Mouse (Mus musculus) cerebellum, adult (tissue): Measurements from ENCODE around the gene Nt5c2.

Experiments used
- ATAC-seq: cut with Nextera tagmentation; 2 replicates; pipeline ENCODE4 v1.9.2; 2017; ENCODE audit warnings: mild to moderate bottlenecking, moderate library complexity, mixed read lengths; ENCODE audit not compliant: insufficient number of reproducible peaks, low FRiP score, low TSS enrichment

Gene Nt5c2

DNA sequence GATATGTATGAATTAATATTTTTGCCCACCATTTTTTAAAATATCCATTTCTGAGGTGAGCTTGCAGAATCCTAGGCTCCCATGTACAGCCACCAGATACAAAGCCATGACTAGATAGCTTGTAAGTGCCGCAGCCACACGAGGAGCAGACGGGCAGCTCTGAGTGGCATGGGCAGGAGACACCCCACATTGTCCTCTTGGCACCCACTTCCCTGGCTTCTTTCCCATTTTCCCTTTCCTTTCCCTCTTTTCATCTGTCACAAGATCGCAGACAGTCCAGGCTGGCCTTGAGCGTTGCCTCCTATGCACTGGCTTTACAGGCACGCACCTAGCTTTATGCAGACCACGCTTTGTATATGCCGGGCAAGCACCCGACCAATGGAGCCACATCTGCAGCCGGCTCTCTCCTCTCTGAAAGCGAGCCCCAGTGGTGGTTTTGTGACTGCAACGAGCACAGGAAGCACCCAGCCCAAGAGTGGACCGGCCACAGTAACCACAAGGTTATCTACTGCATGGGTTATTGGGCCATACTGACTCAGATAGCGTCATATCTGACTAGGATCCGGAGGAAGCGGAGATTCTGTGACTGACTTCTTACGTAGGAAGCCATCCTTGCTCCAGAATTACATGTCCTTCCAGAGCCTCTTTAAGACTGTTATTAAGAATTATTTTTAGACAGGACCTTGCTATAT, 151.6 kb downstream of the Nt5c2 start:
- 0 out of 2 replicates have a peak, but pooled peaks have one; percentile 15 for ATAC-seq

DNA sequence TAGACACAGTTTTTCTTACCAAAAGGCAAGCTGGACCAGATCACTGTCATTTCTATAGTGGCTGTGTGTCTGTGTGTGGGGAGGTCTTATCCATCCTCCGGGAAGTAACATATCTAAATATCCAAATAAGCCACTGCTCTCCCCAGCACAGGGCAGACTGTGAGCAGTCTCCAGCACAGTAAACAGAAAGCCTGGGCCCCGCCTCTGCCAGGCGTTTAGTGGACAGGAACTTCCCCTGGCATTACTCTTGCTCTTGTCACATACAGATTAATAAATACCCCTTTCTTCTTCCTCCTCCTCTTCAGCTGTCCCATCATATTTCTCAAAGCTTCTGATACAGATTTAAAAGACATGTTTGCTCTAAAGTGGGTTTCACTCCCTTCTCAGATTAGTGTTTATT, 152.4 kb downstream of the Nt5c2 start:
- ATAC-seq: no peak

DNA sequence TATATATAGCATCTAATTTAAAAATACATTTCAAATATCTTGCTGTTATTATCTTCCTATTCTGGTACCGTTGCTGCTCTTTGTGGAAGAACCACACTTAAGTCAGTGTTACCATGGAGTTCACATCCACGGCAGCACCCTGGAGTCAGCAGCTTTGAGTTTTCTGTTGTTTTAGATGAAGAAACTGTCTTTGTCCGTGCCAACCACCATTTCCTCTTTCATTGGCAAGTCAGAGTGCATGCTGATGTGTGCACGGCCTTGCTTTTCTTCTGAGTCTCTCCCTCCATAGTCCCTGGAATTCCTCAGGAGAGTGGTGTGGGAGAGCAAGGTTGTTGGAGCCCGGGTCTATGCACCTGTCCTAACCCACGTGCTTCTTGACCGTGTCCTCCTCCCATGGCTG, 156.8 kb downstream of the Nt5c2 start:
- ATAC-seq: no peak

DNA sequence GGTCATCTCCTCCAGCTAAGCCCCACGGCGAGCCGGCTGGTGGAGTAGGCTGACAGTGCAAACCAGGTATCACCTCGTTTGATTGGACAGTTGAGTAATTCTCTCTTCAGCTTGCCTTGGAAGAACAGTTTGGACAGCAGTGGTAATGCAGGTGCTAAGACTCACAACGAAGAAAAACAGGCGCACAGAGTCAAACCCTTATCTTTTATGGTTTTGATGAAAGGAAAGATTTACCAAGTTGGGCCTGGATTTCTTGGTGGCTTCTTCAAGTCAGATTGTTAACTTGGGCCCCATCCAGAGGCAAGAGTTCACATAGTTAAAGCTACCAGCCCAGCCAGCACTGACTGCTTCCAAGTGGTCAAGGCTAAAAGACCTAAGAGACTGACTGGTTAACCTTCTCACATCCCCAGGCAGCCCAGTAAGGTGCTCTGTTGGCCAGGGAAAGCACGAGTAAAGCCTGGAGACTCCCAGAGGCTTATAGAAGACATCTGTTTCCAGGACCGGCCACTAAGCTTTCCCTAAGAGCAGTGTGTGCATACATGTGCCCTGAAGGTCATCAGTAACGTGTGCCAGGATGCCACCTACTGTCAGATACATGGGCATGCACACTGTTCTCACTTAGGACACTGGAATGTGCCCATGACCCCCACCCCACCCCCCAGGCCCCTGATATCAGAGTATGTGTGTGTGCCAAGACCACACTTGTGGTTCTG, 157.5 kb downstream of the Nt5c2 start:
- no peak for ATAC-seq

DNA sequence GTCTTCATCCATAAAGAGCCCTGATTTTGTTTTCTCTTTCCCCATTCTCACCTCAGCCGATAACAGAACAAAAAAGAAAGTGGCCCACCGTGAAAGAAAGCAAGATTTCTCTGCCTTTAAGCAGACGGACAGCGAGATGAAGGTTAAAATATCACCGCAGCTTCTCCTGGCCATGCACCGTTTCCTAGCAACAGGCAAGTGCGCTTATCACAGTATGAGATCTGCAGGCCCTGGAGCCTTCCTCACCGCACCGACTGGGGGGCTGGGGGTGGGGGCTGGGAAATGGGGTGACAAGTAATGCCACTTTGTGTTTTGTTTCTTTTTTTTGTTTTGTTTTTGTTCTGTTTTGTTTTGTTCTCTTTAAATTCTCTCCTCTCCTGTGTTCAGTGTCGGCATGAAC, 158.2 kb downstream of the Nt5c2 start:
- ATAC-seq: no peak

DNA sequence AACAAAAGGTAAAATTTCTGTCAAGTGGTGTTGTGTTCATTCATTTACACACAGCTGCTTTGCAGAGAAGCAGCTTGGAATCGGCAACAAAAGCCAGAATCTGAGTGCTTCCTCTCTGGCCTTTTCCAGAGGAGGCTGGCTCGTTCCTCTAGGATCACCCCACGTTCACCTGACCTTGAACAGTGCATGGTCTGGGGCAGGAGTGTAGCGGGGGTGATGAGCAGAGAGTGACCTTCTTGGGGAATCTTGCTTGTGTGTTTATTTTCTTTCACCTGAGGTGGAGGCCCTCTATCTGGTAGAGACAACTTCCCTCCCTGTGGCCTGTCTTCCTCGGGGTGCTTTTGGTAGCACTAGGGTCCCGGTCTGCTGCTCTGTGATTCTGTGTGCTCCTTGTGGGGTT, 158.7 kb downstream of the Nt5c2 start:
- no peak for ATAC-seq

DNA sequence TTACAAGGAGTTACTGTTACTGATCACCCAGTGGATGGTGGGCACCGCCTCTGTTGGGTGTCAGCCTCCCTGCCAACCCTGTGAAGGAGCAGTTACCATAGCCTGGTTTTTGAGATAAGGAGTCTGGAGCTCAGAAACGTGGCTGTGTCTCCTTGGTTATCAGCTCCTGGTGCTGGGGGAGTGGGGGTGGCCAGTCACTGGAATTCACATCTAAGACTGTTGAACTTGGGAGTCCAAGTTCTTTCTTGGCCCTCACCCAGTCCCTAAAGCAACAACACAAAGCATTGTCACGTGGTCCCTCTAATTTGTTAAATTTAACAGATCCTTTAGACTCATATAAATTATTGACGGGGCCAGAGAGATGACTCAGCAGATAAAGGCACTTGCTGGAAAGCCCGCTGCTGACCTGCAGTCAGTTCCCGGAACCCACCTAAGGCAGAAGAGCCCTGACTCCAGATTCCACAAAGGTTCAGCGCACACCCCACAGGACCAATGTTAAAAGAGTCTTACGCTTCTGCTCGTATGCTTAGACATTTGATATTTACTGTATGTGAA, 165.4 kb downstream of the Nt5c2 start:
- no peak for ATAC-seq

DNA sequence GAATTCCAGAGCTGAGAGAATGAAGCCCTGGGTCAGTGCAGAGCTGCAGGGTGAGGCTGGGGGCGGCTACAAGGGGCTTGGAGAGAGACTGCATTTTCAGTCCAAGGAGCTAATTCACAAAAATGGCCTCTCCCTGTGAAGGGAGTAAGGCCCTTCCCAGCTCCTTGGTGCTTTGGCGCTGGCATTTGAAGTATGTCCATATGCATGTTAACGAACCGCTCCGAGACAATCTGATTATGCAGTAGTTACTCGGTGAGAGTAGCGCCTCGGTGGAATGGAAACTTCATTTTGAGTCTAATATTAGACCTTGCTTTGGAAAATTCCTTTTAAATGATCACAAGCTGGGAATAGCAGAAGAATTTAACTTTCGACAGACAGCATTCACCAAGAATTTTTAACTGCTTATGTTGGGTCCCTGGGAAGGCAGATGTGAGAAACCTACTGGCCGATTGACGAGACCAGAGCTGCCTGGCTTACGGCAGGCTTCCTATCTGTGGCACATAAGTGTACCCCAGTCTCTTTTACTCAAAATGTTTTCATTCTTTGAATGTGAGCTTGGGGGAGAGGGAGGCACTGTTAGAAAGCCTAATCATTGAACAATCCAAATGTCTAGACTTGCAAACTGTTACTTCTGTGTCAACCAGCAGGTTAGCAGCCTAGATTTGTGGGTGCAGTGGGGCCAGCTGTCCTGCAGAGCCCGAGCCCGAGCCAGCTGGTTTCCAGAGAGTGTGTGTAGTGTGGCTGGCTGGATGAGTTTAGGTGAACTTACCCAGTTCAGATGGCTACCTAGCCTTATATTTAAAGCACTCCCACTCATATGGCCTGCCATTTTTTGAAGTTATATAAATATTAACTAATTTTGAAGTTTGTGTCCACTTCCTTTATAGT, 166.3 kb downstream of the Nt5c2 start:
- no peak for ATAC-seq

DNA sequence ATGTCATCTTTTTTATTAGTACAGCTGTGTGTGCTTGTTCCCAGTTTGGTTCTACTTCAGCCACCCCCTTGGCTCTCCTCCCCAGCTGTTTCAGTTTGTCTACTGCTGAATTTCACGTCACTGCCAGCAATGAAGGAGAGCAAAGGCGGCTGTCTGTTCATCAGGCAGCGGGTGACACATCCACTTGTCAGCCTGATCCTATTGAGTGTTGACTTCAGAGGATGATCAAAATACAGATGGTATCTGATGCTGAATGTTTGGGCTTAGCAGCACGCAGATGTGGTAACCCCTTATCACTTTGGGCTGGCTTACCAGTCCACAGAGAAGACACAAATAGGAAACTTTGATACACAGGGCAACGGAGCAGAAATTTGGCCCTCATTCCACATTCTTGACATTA, 168.5 kb downstream of the Nt5c2 start:
- no peak for ATAC-seq

DNA sequence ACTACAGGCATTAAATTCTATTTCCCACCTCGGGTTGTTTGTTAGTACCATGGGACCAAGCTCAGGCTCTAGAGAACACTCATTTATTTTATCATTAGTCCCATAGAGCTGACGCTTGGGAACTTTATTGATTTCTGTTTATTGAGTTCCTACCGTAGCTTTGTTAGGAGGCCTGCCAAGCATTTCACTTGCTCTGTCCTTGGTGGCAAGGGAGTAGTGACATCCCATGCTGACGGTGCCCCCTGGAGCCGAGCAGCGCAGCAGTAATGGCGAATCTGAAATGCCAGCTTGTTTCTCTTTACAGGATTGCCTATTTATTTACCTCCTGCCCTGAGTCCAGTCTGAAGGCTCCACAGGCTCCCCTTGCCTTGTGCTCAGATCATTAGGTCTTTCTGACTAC, 168.9 kb downstream of the Nt5c2 start:
- no peak for ATAC-seq

DNA sequence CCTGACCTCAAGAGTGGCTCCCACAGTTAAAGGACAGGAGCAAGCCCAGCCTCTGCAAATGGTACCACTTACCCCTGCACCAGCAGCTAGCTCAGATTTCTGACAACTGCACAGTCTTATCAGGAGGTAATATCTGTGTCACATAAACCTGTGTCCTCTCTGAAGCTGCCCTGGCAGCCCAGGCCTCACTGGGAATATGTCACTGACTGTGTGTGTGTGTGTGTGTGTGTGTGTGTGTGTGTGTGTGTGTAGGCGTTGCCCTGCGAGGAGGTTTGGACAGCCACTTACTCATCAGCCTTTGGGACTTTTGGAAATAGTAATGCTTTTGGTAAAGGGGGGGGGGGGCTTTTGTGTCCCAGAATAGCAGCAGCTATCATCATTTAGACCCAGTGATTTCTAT, 171.9 kb downstream of the Nt5c2 start:
- ATAC-seq: no peak

DNA sequence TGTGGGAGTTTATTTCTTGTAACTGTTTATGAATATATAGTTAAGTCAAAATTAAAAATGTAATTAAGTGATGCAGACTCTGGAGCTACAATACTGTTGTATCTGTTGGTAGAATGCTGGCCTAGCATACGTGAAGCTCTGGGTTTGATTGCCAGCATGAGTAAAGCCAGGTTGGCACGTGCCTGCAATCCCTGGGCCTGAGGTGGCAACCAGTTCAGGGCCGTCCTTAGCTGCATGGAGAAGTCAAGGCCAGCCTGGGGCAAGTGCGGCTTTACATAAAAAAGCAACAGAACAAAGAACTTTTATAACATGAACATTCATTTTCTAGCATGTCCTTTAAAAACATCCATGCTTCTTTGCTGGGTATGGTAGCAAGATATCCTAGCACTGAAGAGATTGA, 173.9 kb downstream of the Nt5c2 start:
- ATAC-seq: no peak

DNA sequence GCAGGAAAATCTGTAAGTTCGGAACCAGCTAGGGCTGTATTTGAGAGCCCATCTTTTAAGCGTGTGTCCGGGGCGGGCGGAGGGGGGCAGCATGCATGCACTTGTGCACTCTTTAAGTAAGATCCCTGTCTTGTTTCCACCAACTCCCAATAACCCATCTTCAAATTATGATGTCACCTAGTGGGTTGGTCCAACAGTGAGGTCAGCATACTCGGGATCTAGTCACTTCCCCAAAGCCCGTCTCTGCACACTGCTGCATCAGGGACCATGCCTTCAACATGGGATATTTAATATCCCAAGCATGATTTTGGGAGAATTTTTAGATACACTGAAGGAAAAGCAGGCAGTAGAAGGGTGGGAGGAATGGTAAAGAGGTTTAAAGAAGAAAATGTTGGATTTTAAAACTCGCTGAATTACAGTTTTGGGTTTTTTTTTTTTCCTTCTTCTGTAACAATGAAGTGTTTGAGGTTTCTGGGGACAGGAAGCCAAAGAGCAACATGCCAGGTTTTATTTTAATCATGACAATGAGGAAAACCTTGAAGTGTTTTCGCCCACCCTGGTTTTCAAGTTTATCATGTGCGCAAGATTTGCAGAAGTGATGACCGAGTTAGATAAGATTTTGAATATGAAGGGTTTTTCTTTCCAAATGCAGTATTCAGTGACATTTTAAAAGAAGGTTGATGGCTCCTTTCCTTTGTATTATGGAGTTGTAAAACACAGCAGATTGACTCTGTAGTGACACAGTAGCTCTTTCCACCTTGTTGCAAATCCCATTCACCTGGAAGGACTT, 177.5 kb downstream of the Nt5c2 start:
- ATAC-seq: no peak

DNA sequence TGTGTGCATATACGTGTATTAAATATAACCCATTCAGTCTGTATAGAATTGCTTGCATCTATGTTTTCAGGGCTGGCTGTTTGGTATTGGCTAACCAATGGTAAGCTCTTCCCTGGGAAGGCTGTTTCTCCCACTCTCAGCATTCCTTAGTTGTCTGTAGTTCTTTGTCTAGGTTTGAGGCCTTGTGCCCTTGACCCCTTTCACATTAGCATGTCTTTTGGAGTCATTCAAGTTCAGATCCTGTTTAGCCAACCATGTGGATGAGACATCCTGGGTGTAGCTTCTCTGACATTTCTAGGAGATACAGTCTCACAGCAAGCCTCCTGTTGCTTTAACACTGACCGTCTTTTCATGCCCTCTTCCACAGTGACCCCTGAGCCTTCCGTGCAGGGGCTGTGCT, 178.9 kb downstream of the Nt5c2 start:
- ATAC-seq: no peak

DNA sequence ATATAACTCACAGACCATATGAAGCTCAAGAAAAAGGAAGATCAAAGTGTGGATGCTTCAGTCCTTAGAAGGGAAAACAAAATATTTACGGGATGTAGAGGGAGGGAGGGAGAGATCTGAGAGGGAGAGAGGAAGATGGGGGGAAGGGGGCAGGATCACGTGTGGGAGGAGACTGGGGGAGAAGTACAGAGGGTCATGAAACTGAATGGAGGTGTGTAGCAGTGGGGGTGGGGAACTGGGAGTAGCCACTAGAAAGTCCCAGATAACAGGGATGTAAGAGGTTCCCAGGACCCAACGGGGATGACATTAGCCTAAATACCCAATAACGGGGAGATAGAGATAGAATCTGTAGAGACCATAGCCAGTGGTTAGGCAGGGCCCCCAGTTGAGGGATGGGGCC, 179.6 kb downstream of the Nt5c2 start:
- ATAC-seq: no peak

DNA sequence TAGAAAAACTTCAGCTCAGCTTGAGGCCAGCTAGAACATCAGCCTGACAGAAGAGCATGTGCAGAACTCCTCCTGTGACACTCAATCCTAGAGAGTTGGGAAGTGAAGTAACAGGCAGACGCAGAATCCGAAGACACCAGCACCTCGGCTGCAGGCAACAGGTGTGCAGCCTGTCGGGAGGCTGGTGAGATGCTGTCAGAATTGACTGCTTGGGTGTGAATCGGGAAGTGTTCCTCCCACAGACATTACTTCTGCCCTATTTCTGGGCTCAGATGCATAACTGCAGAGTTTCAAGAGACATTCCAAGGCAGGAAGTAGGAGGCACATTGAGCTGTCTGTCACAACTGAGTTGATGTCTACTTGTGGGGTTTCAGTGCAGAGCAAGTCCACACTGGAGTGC, 180.7 kb downstream of the Nt5c2 start:
- no peak for ATAC-seq
